Mouse (Mus musculus) megakaryocyte, embryonic 14.5 days (primary cell): Measurements from ENCODE around the gene Uevld. TPM values are rescaled to one million over a fixed set of nuclear protein-coding genes. Genes with fewer than 3 reads are reported as not detected.

Experiments
- H3K27me3 ChIP-seq: replicated peaks from 2 replicates; pipeline ENCODE3; 2012; ENCODE audit warnings: inconsistent platforms
- H3K36me3 ChIP-seq: replicated peaks from 2 replicates; pipeline ENCODE3; 2012; ENCODE audit warnings: low read length, inconsistent platforms, mixed read lengths
- H3K4me1 ChIP-seq: 2 replicates; pipeline ENCODE4 v1.6.1; 2012; ENCODE audit warnings: inconsistent platforms
- H3K4me3 ChIP-seq: replicated peaks from 2 replicates; pipeline ENCODE3; 2012; ENCODE audit warnings: moderate library complexity, mild to moderate bottlenecking, inconsistent platforms
- H3K9me3 ChIP-seq: 2 replicates; pipeline ENCODE4 v1.6.1; 2012; ENCODE audit warnings: inconsistent platforms
- FLI1 ChIP-seq: IDR thresholded peaks from 2 replicates; pipeline ENCODE4 v1.6.1; 2012; ENCODE audit warnings: low read length, inconsistent platforms, mixed read lengths
- GATA1 ChIP-seq: IDR thresholded peaks from 3 replicates; pipeline ENCODE4 v1.6.1; 2012; ENCODE audit warnings: mixed read lengths, low read length, inconsistent platforms, borderline replicate concordance
- polyA plus RNA-seq: library from polyadenylated mRNA; stranded (reverse); fragments of >175 nt; gene quantifications from 2 replicates; pipeline ENCODE4 v1.2.3, GENCODE M21; 2012; ENCODE audit warnings: low replicate concordance; ENCODE audit not compliant: insufficient read depth

The Uevld gene
- 0.04 TPM in 1 of 2 replicates, not detected in the other for polyA plus RNA-seq

- H3K4me1 ChIP-seq, result peaks cover 49% of the 10 kb centered on the region
- H3K9me3 ChIP-seq, result no peaks in the 10 kb centered on the region
- peak within 1 kb of the TSS; percentile 98 for H3K4me3 ChIP-seq
- TF ChIP-seq FLI1 (no peak), GATA1 (no peak)
- H3K36me3 ChIP-seq, result peaks cover 32% of the 10 kb centered on the region
- no peaks in the 10 kb centered on the region for H3K27me3 ChIP-seq
These were observed at the start of gene Uevld for GRCm38 (mm10) chr7:46957831-46958691. TSS of gene Uevld (minus strand) at chr7:46958527.

GRCm38 (mm10) chr7:47007818-47008167 is 49.5 kb upstream of the Uevld start:
- H3K4me3 ChIP-seq, result peak overlapping the region; percentile 97
- H3K36me3 ChIP-seq, result peaks cover 17% of the 10 kb centered on the region
- no peaks in the 10 kb centered on the region for H3K9me3 ChIP-seq
- no peaks in the 10 kb centered on the region for H3K27me3 ChIP-seq
- TF ChIP-seq FLI1 (no peak), GATA1 (no peak)
- H3K4me1 ChIP-seq, result peaks cover 71% of the 10 kb centered on the region

- Histone ChIP-seq H3K4me1 (peaks cover 71% of the 10 kb centered on the region), H3K9me3 (no peaks in the 10 kb centered on the region), H3K27me3 (no peaks in the 10 kb centered on the region), H3K4me3 (peak overlapping the region; percentile 97), H3K36me3 (peaks cover 19% of the 10 kb centered on the region)
- no peak for TF ChIP-seq FLI1
- no peak for TF ChIP-seq GATA1
These were observed 48.9 kb upstream of the Uevld start for GRCm38 (mm10) chr7:47007109-47007780.

- TF ChIP-seq FLI1, result no peak
- TF ChIP-seq GATA1, result no peak
- H3K4me1 ChIP-seq, result peaks cover 83% of the 10 kb centered on the region
- H3K9me3 ChIP-seq, result no peaks in the 10 kb centered on the region
- H3K4me3 ChIP-seq, result no peak overlapping the region
- H3K27me3 ChIP-seq, result no peaks in the 10 kb centered on the region
- H3K36me3 ChIP-seq, result peaks cover 43% of the 10 kb centered on the region
These were observed 45.2 kb upstream of the Uevld start for GRCm38 (mm10) chr7:47003411-47004115.

GRCm38 (mm10) chr7:47001900-47002275 is 43.6 kb upstream of the Uevld start:
- peaks cover 60% of the 10 kb centered on the region for H3K36me3 ChIP-seq
- H3K4me1 ChIP-seq, result peaks cover 94% of the 10 kb centered on the region
- H3K9me3 ChIP-seq, result no peaks in the 10 kb centered on the region
- H3K4me3 ChIP-seq, result no peak overlapping the region
- H3K27me3 ChIP-seq, result no peaks in the 10 kb centered on the region
- TF ChIP-seq FLI1 (no peak), GATA1 (no peak)

- H3K4me1 ChIP-seq, result peaks cover 89% of the 10 kb centered on the region
- TF ChIP-seq GATA1 (no peak), FLI1 (no peak)
- no peaks in the 10 kb centered on the region for H3K9me3 ChIP-seq
- H3K27me3 ChIP-seq, result no peaks in the 10 kb centered on the region
- no peak overlapping the region for H3K4me3 ChIP-seq
- peaks cover 66% of the 10 kb centered on the region for H3K36me3 ChIP-seq
These were observed 43.0 kb upstream of the Uevld start for GRCm38 (mm10) chr7:47001125-47001899.

- Histone ChIP-seq H3K4me1 (peaks cover 83% of the 10 kb centered on the region), H3K9me3 (no peaks in the 10 kb centered on the region), H3K4me3 (peak overlapping the region; percentile 4), H3K36me3 (peaks cover 72% of the 10 kb centered on the region), H3K27me3 (no peaks in the 10 kb centered on the region)
- TF ChIP-seq GATA1 (no peak), FLI1 (no peak)
These were observed 42.3 kb upstream of the Uevld start for GRCm38 (mm10) chr7:47000644-47000983.

- Histone ChIP-seq H3K36me3 (peaks cover 72% of the 10 kb centered on the region), H3K4me1 (peaks cover 78% of the 10 kb centered on the region)
These were observed 41.8 kb upstream of the Uevld start for GRCm38 (mm10) chr7:46999983-47000643.

GRCm38 (mm10) chr7:46998942-46999341 is 40.6 kb upstream of the Uevld start:
- Histone ChIP-seq H3K4me1 (peaks cover 67% of the 10 kb centered on the region), H3K36me3 (peaks cover 80% of the 10 kb centered on the region), H3K27me3 (no peaks in the 10 kb centered on the region), H3K9me3 (no peaks in the 10 kb centered on the region), H3K4me3 (no peak overlapping the region)
- TF ChIP-seq FLI1 (no peak), GATA1 (no peak)

More at GRCm38 (mm10) chr7:46999983-47000643, 41.8 kb upstream of the Uevld start:
- peak overlapping the region; percentile 4 for H3K4me3 ChIP-seq
- TF ChIP-seq FLI1 (no peak), GATA1 (no peak)
- no peaks in the 10 kb centered on the region for H3K9me3 ChIP-seq
- no peaks in the 10 kb centered on the region for H3K27me3 ChIP-seq
